Mouse (Mus musculus): ENCODE data around the gene Mecom.

GRCm38 (mm10) chr3:29968433-29968949 is 579.3 kb downstream of the Mecom start:
- TF ChIP-seq CTCF (conservative IDR thresholded peaks at IDR 0.05; ENCODE audit: low read length) (no peak), POU5F1 (IDR thresholded peaks at IDR 0.05; ENCODE audit: borderline replicate concordance, low read length) (no peak), NANOG (IDR thresholded peaks at IDR 0.05; ENCODE audit: borderline replicate concordance, low read length) (no peak)

Measured in E14TG2a.4 (cell line).